Mouse (Mus musculus): ENCODE measurements at regions not wholly inside any gene's neighbourhood (a gene's known extent, or its start where the extent isn't known, plus 50 kb on each side); places are given as distances from the start of the nearest gene placed in this dataset.
"Not testable (repeated sequence)": the region's sequence is repeated elsewhere in the genome, so short reads cannot be mapped to it uniquely, and the experiment has no call there.

DNA sequence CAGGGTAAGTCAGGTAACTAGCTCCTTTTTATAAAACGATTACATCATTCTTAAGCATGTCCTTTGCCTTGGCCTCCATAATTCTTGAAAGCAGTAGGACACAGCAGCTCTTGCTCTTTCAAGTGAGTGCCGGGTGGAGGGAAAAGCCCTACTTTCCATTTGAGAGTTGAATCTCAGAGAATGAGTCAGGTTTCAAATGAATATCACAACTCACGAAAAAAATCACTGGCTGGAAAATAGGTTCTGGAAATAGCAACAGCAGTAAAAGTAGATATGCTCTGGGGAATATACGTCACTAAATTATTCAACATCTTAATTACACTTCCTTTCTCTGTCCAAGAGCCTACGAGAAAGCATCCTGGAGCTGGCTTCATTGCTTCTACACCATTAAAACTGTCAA, 250.5 kb downstream of the Kcnc2 start:
- peak; percentile 16 for DNase-seq (ENCODE audit: low read depth, low spot score)

DNA sequence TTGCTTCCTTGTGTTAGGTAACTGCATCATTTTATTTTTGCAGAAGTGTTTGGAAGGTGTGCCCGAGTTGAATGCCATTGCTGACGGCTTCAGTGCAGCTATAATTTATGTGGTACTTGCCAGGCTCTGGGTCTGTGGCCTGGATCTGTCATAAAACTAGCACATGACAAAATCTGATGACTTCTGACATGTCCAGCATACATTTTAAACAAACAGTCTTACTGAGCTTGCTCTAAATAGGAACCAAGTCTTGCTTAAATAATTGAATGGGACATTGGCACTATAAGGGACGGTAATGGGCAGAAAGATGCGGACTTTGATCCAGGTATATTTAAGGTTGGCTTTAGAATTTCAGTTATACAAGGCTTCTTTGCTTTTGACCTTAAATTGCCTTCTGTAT, 272.1 kb downstream of the Kcnc2 start:
- no peak for DNase-seq (ENCODE audit: low read depth, low spot score)

DNA sequence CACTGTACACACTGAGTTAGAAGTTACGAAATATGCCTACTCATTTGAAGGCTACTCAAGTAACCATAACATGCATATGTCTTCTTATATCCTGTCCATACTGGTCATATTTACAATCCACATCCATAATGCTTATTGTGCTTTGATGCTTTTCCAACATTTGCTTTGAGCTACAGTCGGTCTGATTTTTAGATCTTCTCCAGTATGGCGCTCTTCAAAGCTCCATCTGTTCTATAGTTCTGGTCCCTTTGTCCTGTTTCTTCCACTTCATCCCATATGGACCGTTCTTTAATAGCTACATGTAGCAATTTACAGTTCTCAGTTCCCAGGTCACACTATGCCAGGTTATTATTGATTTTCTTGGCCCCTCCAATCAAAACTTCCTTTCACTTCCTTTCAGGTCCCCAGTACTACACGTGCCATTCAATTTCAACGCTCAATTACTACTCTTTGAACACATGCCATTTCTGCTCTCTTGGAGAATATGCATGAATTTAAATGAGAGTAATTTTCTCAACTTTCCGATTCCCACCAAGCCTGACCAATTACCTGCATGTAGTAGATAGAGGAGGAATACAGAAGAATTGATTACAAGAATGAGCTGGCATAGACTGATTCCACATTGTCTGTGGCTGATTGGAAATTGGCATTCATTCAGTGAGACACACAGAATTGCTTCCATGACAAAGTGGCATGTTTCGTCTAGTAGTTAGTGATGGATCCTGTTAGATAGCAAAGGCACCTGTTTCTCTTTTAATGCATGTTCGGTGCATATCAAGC, 301.0 kb downstream of the Kcnc2 start:
- DNase-seq (ENCODE audit: low read depth, low spot score) = no peak

DNA sequence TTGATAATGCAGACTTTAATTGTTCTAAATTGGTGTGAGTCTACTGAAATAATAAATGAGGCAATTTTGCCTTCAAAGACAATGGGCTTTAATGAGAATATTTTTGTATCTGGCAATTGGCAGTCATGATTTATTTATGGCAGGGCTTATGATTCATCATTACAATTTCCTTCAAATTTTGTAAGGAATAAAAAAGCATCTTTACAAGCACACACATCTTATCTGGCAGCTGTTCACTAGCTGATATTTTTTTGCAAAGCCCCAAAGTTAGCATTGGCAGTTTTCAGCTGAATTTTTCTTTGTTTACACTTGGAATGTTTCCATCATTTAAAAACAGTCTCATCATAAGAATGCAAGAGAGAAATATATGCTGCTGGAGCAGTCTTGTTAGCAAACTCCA, 301.6 kb downstream of the Kcnc2 start:
- peak; percentile 27 for DNase-seq (ENCODE audit: low read depth, low spot score)

DNA sequence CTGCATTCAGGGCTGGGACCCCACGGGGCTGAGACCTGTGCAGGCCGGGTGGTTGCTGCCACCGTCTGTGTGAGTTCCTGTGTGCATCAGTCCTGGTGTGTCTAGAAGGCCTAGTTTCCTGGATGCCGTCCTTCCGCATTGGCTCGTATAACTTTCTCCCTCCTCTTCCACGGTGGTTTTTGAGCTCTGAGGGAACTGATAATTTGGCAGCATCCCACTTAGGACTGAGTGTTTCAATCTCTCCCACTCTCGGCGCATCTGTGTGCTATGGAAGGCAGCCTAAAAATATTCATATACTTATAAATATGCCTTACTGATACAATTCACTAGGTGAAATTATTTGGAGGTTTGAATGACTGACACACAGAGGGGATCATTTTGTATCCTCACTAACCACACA, 314.0 kb downstream of the Kcnc2 start:
- no peak for DNase-seq (ENCODE audit: low read depth, low spot score)

DNA sequence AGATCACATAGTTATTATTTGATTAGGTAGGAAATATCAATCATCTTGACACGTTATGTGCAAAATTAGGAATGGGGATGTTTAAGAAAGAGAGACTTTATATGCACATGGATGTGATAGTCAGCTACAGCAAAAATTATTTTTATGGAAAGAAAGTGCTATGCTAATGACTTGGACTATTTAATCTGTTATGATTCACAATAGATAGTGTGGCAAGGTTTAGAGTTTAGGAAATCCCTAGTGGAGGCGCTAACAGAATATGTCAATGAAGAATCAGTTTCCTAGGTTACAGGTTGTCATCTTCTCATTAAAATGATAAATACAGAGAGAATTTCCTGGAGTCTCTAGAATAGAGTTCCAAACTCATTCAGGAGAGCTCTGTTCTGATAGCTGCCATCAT, 323.4 kb downstream of the Kcnc2 start:
- DNase-seq (ENCODE audit: low read depth, low spot score) = no peak

DNA sequence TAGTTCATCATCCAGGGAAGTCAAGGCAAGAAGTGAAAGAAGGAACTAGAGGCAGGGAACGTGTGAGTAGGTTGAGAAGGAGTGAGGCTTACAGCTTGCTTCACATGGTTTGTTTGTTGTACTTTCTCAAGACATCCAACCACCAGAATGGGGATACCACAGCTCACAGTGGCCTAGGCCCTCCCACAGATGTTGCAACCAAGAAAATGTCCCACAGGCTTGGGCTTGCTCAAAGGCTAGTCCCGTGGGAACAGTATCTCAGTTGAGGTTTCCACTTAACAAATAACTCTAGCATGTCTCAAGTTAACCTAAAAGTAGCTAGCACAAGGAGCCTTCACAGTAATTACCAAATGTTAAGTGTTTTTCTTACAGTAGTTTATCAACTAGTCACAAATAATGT, 323.2 kb downstream of the Atxn7l3b start:
- DNase-seq (ENCODE audit: low read depth, low spot score) = peak; percentile 71

DNA sequence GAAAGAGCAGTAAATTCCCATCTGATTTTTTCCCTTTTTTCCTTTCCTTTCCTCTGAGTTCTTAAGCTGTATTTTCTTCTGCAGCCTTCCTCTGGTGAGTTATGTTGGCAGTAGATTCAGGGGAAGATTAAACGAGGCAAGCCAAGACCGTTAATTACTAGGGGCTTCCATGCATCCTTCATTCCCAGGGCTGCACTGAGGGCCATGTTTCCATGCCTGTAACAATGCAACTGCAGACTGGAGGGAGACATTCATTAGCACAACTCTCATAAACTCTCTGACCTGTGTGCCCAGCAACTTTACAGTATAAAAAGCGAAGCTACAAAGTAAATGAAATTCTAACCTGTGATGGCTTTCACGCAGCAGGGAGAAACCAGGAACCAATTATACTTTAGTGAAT, 321.2 kb downstream of the Atxn7l3b start:
- DNase-seq (ENCODE audit: low read depth, low spot score) = no peak

DNA sequence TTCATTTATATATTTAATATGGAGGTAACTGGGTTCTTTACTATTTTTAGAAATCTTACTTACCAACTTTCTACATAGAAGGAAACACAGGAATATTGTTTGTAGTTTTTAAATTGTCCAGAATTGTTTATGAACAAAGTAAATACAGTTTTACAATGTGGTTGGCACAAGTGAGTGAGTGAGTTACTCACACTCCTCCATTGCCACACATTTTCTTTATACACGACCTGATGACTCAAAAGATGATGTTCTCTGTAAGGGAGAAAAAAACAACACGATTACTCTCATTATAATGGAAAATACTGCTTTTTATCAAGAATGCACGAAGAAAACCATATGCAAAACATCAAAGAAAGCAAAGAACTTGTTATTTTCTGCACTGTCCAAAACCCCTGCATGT, 317.1 kb downstream of the Atxn7l3b start:
- peak; percentile 45 for DNase-seq (ENCODE audit: low read depth, low spot score)

DNA sequence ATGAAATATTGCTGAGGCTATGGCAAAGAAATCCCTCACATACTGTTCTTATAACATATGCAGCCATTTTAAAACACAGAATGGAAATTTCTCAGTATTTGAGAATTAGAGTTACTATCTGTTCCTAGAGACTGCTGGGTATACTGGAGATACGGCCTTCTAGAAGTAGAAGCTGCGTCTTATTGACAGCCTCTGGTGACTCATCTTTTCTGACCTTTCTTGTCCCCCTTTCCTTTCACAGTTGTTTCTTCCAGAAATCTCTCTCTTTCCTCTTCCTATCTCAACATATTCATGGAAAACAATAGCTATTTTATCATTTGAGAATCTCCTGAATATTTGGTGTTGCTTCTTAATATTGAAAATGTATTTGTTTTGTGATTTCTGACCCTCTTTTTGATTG, 315.1 kb downstream of the Atxn7l3b start:
- peak; percentile 70 for DNase-seq (ENCODE audit: low read depth, low spot score)

DNA sequence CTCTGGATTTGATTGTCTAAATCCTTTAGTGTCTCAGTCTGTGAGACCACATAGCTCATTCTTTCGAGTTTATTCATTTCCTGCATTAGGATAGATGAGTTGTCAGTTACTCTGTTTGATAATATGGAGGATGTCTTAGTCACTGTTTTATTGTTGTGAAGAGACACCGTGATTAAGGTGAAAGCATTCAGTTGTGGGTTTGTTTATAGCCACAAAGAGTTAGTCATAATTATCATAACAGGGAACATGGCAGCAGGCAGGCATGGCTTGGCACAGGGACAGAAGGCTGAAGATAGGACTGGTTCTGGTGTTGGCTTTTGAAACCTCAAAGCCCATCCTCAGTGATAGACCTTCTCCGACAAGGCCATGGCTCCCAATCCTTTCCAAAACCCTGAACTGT, 314.6 kb downstream of the Atxn7l3b start:
- peak; percentile 79 for DNase-seq (ENCODE audit: low read depth, low spot score)

DNA sequence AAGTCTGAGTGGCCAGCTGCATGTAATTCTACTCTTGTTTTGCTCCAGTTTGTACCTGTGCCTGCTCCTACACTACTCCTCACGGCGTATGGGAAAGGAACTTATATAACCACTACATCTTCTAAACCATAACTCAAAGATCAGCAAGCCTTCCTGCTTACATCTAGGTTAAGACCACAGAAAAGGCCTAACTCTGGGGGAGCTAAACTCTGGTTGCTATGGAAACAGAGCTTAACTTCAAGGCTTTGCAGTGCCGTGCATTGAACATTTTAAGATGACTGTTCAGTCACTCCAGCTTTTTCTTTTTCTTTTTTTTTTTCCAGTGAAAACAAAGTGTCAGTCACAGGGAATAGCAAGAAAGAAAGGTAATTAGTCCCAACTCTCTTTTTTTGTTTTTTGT, 309.1 kb downstream of the Atxn7l3b start:
- DNase-seq (ENCODE audit: low read depth, low spot score) = no peak

DNA sequence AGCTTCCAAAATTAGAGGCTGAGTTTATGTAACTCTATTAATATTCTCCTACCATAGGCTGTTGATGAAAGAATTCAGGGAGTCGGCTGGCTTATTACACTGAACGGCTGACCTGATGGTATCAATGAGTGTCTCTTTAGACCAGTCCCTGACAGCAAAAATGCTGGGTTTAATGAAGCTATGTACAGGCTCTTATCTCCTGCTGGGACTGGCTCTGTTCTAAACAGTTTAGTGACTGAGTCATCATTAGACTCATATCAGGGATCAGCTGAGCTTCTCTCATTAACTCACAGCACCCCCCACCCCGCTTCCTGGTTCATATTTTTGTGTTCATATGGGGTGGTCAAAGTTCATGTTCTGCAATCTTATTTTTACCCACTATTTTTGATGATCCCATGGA, 299.0 kb downstream of the Atxn7l3b start:
- DNase-seq (ENCODE audit: low read depth, low spot score) = peak; percentile 28

DNA sequence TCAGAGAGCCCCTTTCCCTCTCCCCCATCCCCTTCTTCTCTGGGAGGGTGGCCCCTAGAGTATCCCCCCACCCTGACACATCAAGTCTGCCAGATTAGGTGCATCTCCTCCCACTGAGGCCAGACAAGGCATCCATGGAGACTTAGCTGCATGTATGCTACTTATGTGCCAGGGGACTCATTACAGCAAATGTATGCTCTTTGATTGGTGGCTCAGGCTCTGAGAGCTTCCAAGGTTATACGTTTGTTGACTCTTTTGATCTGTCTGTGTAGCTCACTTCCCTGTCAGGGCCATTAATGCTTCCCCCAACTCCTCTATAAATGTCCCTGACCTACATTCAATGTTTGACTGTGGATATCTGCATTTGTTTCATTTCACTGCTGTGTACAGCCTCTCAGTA, 293.6 kb downstream of the Atxn7l3b start:
- DNase-seq (ENCODE audit: low read depth, low spot score) = no peak

DNA sequence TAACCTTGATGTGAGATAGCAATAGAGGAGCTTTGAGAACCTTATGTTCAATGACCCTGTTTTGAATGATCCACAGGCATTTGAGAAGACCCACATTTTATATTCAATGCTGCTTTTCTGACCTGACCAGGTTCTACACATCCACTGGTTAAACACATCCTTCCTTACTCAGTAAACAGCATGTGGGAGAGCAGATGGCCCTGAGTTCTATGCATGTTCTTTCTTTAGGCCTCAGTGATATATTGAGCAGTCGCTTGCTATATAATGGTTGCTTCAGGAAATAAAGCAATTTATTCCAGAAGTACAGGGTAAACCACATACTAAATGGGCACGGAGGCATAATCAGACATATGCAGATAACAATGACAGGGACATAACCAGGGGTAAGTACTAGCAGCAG, 292.2 kb downstream of the Atxn7l3b start:
- DNase-seq (ENCODE audit: low read depth, low spot score) = no peak

DNA sequence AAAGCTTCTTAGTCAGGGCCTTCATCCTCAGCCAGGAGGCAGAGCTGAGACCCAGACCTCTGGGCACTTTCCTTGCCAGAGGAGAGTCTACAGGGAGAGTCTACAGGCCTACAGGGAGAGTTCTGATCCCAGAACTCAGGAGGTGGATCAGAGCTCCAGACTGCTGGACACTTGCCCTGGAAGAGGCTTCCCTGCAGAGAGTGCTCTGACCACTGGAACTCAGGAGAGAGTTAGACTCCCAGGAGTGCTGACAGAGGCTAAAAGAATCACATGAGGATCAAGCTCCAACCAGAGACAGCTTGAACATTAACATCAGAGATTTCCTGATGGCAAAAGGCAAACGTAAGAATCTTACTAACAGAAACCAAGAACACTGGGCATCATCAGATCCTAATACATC, 288.2 kb downstream of the Atxn7l3b start:
- DNase-seq (ENCODE audit: low read depth, low spot score) = not testable (repeated sequence)

DNA sequence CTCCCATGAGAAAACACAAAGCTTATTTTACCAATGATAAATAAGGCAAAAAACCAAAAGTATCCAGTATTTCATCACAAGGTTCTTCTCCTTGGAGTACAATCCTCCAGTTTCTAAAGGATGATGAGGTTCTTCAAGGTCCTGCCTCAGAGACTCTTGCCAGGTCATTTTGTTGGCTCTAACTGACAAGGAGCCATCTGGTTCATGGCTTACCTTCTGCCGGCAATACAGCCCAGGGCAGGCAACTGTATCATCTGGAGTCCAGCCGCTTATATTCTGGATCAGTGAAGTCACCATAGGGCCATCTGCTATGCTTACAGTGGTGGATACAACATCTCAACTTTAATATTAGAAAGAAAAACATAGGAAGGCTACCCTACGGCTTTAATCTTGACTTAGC, 279.8 kb downstream of the Atxn7l3b start:
- peak; percentile 61 for DNase-seq (ENCODE audit: low read depth, low spot score)
